Mouse (Mus musculus) CH12.LX (cell line): Measurements from ENCODE around the gene Hmces. TPM values are rescaled to one million over a fixed set of nuclear protein-coding genes. Genes with fewer than 3 reads are reported as not detected.

Experiments
- DNase-seq: peaks from one replicate; pipeline ENCODE4 v3.0.0-alpha.2; 2013; ENCODE audit errors: extremely low read depth
- H3K27ac ChIP-seq: 2 replicates; pipeline ENCODE4 v1.5.1; 2012; ENCODE audit warnings: low read depth, mild to moderate bottlenecking, control low read depth, moderate library complexity; ENCODE audit not compliant: insufficient read depth
- H3K27me3 ChIP-seq: replicated peaks from 2 replicates; pipeline ENCODE3; 2012; ENCODE audit warnings: inconsistent platforms
- H3K36me3 ChIP-seq, 2 experiments: replicated peaks in 1 of 2; 2 replicates each; pipeline versions ENCODE3 to v1.6.1; 2012; ENCODE audit warnings: inconsistent platforms in 1 of 2, low read length in 1 of 2, mild to moderate bottlenecking in 1 of 2, mixed read lengths in 1 of 2, moderate library complexity in 1 of 2; ENCODE audit not compliant: control insufficient read depth in 1 of 2, insufficient read depth in 1 of 2
- H3K4me1 ChIP-seq, 2 experiments: 2 replicates each; pipeline ENCODE4 v1.6.1; 2012; ENCODE audit warnings: inconsistent platforms in 1 of 2, moderate library complexity in 1 of 2; ENCODE audit not compliant: insufficient read depth in 2 of 2, control insufficient read depth in 1 of 2
- H3K4me2 ChIP-seq: 2 replicates; pipeline ENCODE4 v1.6.1; 2012; ENCODE audit warnings: low read depth, mild to moderate bottlenecking, control low read depth; ENCODE audit not compliant: poor library complexity, insufficient read depth, severe bottlenecking
- H3K4me3 ChIP-seq, 3 experiments: fragments of 150-350 bp in 1 of 3; sonication (generic) in 1 of 3; replicated peaks in 1 of 3; 2 replicates each; pipeline versions ENCODE3 to v1.5.1; 2011 to 2012; ENCODE audit warnings: low read depth in 2 of 3, low read length in 2 of 3, mild to moderate bottlenecking in 2 of 3, moderate library complexity in 2 of 3, control low read depth in 1 of 3, improper control_type of control experiment in 1 of 3, inconsistent platforms in 1 of 3, mixed read lengths in 1 of 3; ENCODE audit not compliant: poor library complexity in 1 of 3
- H3K79me2 ChIP-seq: replicated peaks from 2 replicates; pipeline ENCODE4 v1.6.1; 2012; ENCODE audit warnings: mild to moderate bottlenecking, moderate library complexity; ENCODE audit not compliant: control insufficient read depth, poor library complexity, insufficient read depth, severe bottlenecking; ENCODE audit errors: extremely low read depth
- H3K9ac ChIP-seq: 2 replicates; pipeline ENCODE4 v1.6.1; 2012; ENCODE audit warnings: low read depth, mild to moderate bottlenecking, control low read depth, moderate library complexity; ENCODE audit not compliant: insufficient read depth
- H3K9me3 ChIP-seq: replicated peaks from 2 replicates; pipeline ENCODE3; 2012; ENCODE audit warnings: low read length, inconsistent platforms, mixed read lengths
- BHLHE40 ChIP-seq: IDR thresholded peaks from 2 replicates; pipeline ENCODE4 v1.6.1; 2011; ENCODE audit warnings: mild to moderate bottlenecking, low read depth, low read length, improper control_type of control experiment
- CHD2 ChIP-seq: IDR thresholded peaks from 2 replicates; pipeline ENCODE4 v1.6.1; 2011; ENCODE audit warnings: low read length, improper control_type of control experiment
- CTCF ChIP-seq, 2 experiments: IDR thresholded peaks in 1 of 2; conservative IDR thresholded peaks in 1 of 2; 2 replicates each; pipeline ENCODE4 v1.5.1; 2011 to 2012; ENCODE audit warnings: low read depth in 2 of 2, low read length in 2 of 2, improper control_type of control experiment in 1 of 2, inconsistent platforms in 1 of 2, mild to moderate bottlenecking in 1 of 2, moderate library complexity in 1 of 2
- E2F4 ChIP-seq: IDR thresholded peaks from 2 replicates; pipeline ENCODE4 v1.6.1; 2011; ENCODE audit warnings: low read depth, low read length, improper control_type of control experiment; ENCODE audit not compliant: insufficient replicate concordance
- EP300 ChIP-seq: IDR thresholded peaks from 2 replicates; pipeline ENCODE4 v1.6.1; 2011; ENCODE audit warnings: low read length, improper control_type of control experiment
- ETS1 ChIP-seq: conservative IDR thresholded peaks from 2 replicates; pipeline ENCODE4 v1.6.1; 2012; ENCODE audit warnings: low read depth, mild to moderate bottlenecking, inconsistent platforms, low read length, improper control_type of control experiment, moderate library complexity
- GABPA ChIP-seq: IDR thresholded peaks from 2 replicates; pipeline ENCODE4 v1.6.1; 2012; ENCODE audit warnings: low read depth, low read length, improper control_type of control experiment, inconsistent platforms; ENCODE audit not compliant: insufficient replicate concordance
- HCFC1 ChIP-seq: IDR thresholded peaks from 2 replicates; pipeline ENCODE4 v1.6.1; 2012; ENCODE audit warnings: low read depth, mild to moderate bottlenecking, inconsistent platforms, low read length, improper control_type of control experiment
- IRF4 ChIP-seq: IDR thresholded peaks from 2 replicates; pipeline ENCODE4 v1.6.1; 2014; ENCODE audit warnings: low read depth, mild to moderate bottlenecking, inconsistent platforms, low read length, improper control_type of control experiment
- JUN ChIP-seq: IDR thresholded peaks from 2 replicates; pipeline ENCODE4 v1.6.1; 2011; ENCODE audit warnings: low read depth, mild to moderate bottlenecking, low read length, improper control_type of control experiment, moderate library complexity; ENCODE audit not compliant: insufficient read depth
- JUND ChIP-seq: conservative IDR thresholded peaks from 2 replicates; pipeline ENCODE4 v1.6.1; 2011; ENCODE audit warnings: low read depth, low read length, improper control_type of control experiment
- KAT2A ChIP-seq: IDR thresholded peaks from 2 replicates; pipeline ENCODE4 v1.6.1; 2012; ENCODE audit warnings: low read length, improper control_type of control experiment, inconsistent platforms; ENCODE audit not compliant: insufficient replicate concordance
- MAFK ChIP-seq: IDR thresholded peaks from 2 replicates; pipeline ENCODE4 v1.6.1; 2011; ENCODE audit warnings: low read length, improper control_type of control experiment; ENCODE audit not compliant: insufficient replicate concordance
- MAX ChIP-seq: IDR thresholded peaks from 2 replicates; pipeline ENCODE4 v1.6.1; 2011; ENCODE audit warnings: low read length, improper control_type of control experiment
- MAZ ChIP-seq: IDR thresholded peaks from 2 replicates; pipeline ENCODE4 v1.6.1; 2012; ENCODE audit warnings: low read depth, mild to moderate bottlenecking, inconsistent platforms, low read length, improper control_type of control experiment, moderate library complexity
- MEF2A ChIP-seq: IDR thresholded peaks from 2 replicates; pipeline ENCODE4 v1.6.1; 2014; ENCODE audit warnings: low read depth, mild to moderate bottlenecking, inconsistent platforms, low read length, improper control_type of control experiment, borderline replicate concordance
- MXI1 ChIP-seq: IDR thresholded peaks from 2 replicates; pipeline ENCODE4 v1.6.1; 2011; ENCODE audit warnings: mild to moderate bottlenecking, low read depth, low read length, improper control_type of control experiment
- MYC ChIP-seq: IDR thresholded peaks from 2 replicates; pipeline ENCODE4 v1.6.1; 2011; ENCODE audit warnings: low read depth, mild to moderate bottlenecking, improper control_type of control experiment, low read length
- NELFE ChIP-seq: IDR thresholded peaks from 2 replicates; pipeline ENCODE4 v1.6.1; 2011; ENCODE audit warnings: low read depth, low read length, improper control_type of control experiment
- NRF1 ChIP-seq: IDR thresholded peaks from 2 replicates; pipeline ENCODE4 v1.6.1; 2014; ENCODE audit warnings: low read depth, mild to moderate bottlenecking, inconsistent platforms, low read length, improper control_type of control experiment, moderate library complexity
- PAX5 ChIP-seq: IDR thresholded peaks from 2 replicates; pipeline ENCODE4 v1.6.1; 2012; ENCODE audit warnings: low read length, inconsistent platforms, mixed read lengths
- POLR2AphosphoS2 ChIP-seq: IDR thresholded peaks from 2 replicates; pipeline ENCODE4 v1.6.1; 2011; ENCODE audit warnings: low read depth, low read length, improper control_type of control experiment
- RAD21 ChIP-seq: IDR thresholded peaks from 2 replicates; pipeline ENCODE4 v1.6.1; 2011; ENCODE audit warnings: low read depth, mild to moderate bottlenecking, low read length, improper control_type of control experiment, moderate library complexity
- RCOR1 ChIP-seq: conservative IDR thresholded peaks from 2 replicates; pipeline ENCODE4 v1.6.1; 2012; ENCODE audit warnings: low read depth, mild to moderate bottlenecking, inconsistent platforms, low read length, improper control_type of control experiment
- SIN3A ChIP-seq: IDR thresholded peaks from 2 replicates; pipeline ENCODE4 v1.6.1; 2012; ENCODE audit warnings: low read length, improper control_type of control experiment, inconsistent platforms
- SMC3 ChIP-seq: IDR thresholded peaks from 2 replicates; pipeline ENCODE4 v1.6.1; 2011; ENCODE audit warnings: low read depth, low read length, improper control_type of control experiment
- TBP ChIP-seq: conservative IDR thresholded peaks from 2 replicates; pipeline ENCODE4 v1.6.1; 2011; ENCODE audit warnings: low read depth, low read length, improper control_type of control experiment
- TCF12 ChIP-seq: IDR thresholded peaks from 2 replicates; pipeline ENCODE4 v1.6.1; 2014; ENCODE audit warnings: low read depth, mild to moderate bottlenecking, inconsistent platforms, low read length, improper control_type of control experiment
- USF2 ChIP-seq: conservative IDR thresholded peaks from 2 replicates; pipeline ENCODE4 v1.6.1; 2011; ENCODE audit warnings: low read depth, low read length, improper control_type of control experiment
- ZC3H11A ChIP-seq: IDR thresholded peaks from 2 replicates; pipeline ENCODE4 v1.6.1; 2012; ENCODE audit warnings: low read depth, mild to moderate bottlenecking, inconsistent platforms, low read length, improper control_type of control experiment
- ZMIZ1 ChIP-seq: IDR thresholded peaks from 2 replicates; pipeline ENCODE4 v1.6.1; 2012; ENCODE audit warnings: low read depth, mild to moderate bottlenecking, inconsistent platforms, low read length, improper control_type of control experiment
- ZNF384 ChIP-seq: IDR thresholded peaks from 2 replicates; pipeline ENCODE4 v1.6.1; 2012; ENCODE audit warnings: low read depth, low read length, improper control_type of control experiment, inconsistent platforms
- dilution Hi-C: fragments of 300-500 bp; cut with MboI; formaldehyde crosslinking; loops from 2 replicates; pipeline ENCODE4 v1.14.3; 2020; ENCODE audit warnings: low sequenced_read_pairs; ENCODE audit not compliant: extremely low pct_unique_long_range_greater_than_20kb, extremely low pct_ligation_motif_present
- in situ Hi-C: fragments of 300-500 bp; cut with MboI; formaldehyde crosslinking; loops from 3 replicates; pipeline ENCODE4 v1.14.3; 2019; ENCODE audit warnings: low sequenced_read_pairs, low pct_ligation_motif_present, low pct_unique_long_range_greater_than_20kb, mixed read lengths
- polyA plus RNA-seq: library from polyadenylated mRNA; unstranded; fragments of >175 nt; gene quantifications from 2 replicates; pipeline ENCODE4 v1.2.1, GENCODE M21; 2012; ENCODE audit warnings: low read depth; ENCODE audit not compliant: insufficient read length
- total RNA-seq, 2 experiments: library from RNA; depleted of rRNA; stranded (reverse); fragments of 300-350 nt in 1 of 2; fragments of >200 nt in 1 of 2; gene quantifications; 2 replicates each; pipeline ENCODE4 v1.2.3; 2012 to 2014

Gene Hmces
- total and polyA plus RNA-seq, 3 experiments, result 0.31 to 11.8 (median 0.99) TPM

- Histone ChIP-seq H3K9me3 (peaks cover 12% of the 10 kb centered on the region), H3K36me3 (peaks cover 19 to 34% of the 10 kb centered on the region in 2 experiments), H3K27ac (peak overlapping the region; percentile 69), H3K4me1 (peaks cover 12 to 51% of the 10 kb centered on the region in 2 experiments), H3K79me2 (no peaks in the 10 kb centered on the region), H3K27me3 (no peaks in the 10 kb centered on the region), H3K9ac (no peak overlapping the region), H3K4me2 (peak overlapping the region; percentile 96), H3K4me3 (peak overlapping the region in 1 of 3 experiments; percentile 29)
- no peak for TF ChIP-seq NELFE
- TF ChIP-seq RAD21, result peak; percentile 7
- no peak for TF ChIP-seq POLR2AphosphoS2
- TF ChIP-seq JUND, result peak; percentile 100
- no peak for TF ChIP-seq PAX5
- no peak for TF ChIP-seq NRF1
- TF ChIP-seq MAX, result peak; percentile 91
- TF ChIP-seq MXI1, result peak; percentile 96
- peak; percentile 97 for TF ChIP-seq ZNF384
- peak; percentile 100 for TF ChIP-seq EP300
- TF ChIP-seq HCFC1, result peak; percentile 32; the same call in 1 of the 2 replicates
- peak; percentile 34; the same call in 1 of the 2 replicates for TF ChIP-seq E2F4
- TF ChIP-seq CTCF (conservative IDR thresholded peaks at IDR 0.05 in 1 of 2, IDR thresholded peaks at IDR 0.05 in 1 of 2; ENCODE audit: low read depth in 2 of 2, low read length in 2 of 2), result 0 out of 4 replicates have a peak, but pooled peaks of 1 of the 2 experiments have one; percentile 5
- TF ChIP-seq ZMIZ1, result no peak
- peak; percentile 87 for TF ChIP-seq MAFK
- TF ChIP-seq MAZ, result peak; percentile 69; the same call in 1 of the 2 replicates
- TF ChIP-seq SMC3, result no peak
- TF ChIP-seq BHLHE40, result peak; percentile 96
- peak; percentile 99 for TF ChIP-seq SIN3A
- TF ChIP-seq ZC3H11A, result no peak
- TF ChIP-seq IRF4, result peak; percentile 99
- TF ChIP-seq MEF2A, result peak; percentile 94
- TF ChIP-seq CHD2, result peak; percentile 90
- TF ChIP-seq RCOR1, result peak; percentile 98
- TF ChIP-seq MYC, result peak; percentile 97
- TF ChIP-seq TBP, result 0 out of 2 replicates have a peak, but pooled peaks have one; percentile 59
- no peak for TF ChIP-seq GABPA
- peak; percentile 95 for TF ChIP-seq TCF12
- TF ChIP-seq JUN, result peak; percentile 99
- no peak for TF ChIP-seq KAT2A
- no peak for TF ChIP-seq USF2
- peak; percentile 100 for TF ChIP-seq ETS1
- DNase-seq, result peak; percentile 94
- dilution Hi-C loops, result no loop called here
- in situ Hi-C loops, result loop anchor here (25.0 kb wide), 1 partner anchor 171 kb away; the partner anchor contains the start of gene Rpn1
Observed at GRCm38 (mm10) chr6:87915939-87916338, 2.2 kb downstream of the Hmces start.
